Mouse (Mus musculus): ENCODE data around the gene Cilp2.

The Cilp2 gene

DNA sequence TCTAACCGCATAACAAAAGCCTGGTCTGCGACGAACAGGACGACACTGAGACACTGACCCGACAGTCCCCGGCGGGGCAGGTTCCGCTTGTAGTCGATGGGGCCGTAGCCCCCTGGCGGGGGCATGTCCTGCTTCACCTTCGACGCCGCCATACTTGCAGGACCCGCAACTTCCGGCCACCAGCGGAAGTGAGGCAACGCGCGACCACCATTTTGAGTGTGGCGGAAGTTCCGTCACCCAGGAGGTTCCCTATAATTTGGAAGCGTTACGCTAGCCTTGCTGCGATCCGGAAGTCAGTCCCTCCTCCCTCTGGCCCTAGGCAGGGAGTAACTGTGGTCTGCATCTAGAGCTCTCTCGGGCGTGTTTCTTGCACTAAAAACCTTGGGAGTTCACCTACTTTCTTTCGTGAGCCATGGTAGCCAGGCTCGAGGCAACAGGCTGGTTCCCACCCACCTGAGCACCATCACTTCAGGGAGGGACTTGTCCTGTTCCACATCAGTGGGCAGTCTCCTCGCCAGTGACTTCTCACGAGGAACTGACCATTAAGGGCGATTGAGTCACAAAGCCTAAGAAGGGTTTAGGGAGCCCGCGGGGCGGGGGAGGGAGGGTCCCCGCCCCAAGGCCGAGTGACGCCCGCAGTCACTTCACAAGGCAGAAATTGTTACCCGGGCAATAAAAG lies 14.1 kb upstream of the Cilp2 start:
- DNase-seq: peak; percentile 97

DNA sequence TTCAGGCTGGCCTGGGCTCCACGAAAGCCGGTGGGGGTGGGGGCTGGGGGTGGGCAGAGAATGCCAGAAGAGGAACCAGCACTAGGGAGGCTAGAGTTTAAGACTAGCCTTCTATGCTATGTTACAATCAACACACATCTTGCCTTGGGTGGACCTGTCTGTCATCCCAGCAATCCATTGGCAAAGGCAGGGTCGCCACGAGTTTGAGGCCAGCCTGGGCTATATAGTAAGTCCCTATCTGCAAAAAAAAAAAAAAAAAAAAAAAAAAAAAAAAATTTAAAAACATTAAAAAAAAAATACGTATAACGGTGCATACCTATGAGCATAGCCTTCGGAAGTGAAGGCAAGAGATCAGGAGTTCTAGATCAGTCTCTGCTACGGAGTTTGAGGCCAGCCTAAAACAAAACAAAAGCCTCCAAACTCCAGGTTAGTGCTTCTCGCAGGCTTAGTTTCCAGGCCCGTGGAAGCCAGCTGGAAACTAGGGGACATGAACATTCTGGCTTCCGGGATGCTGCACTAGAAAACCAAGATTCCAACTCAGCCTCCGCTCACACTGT lies 13.5 kb upstream of the Cilp2 start:
- DNase-seq: no peak

DNA sequence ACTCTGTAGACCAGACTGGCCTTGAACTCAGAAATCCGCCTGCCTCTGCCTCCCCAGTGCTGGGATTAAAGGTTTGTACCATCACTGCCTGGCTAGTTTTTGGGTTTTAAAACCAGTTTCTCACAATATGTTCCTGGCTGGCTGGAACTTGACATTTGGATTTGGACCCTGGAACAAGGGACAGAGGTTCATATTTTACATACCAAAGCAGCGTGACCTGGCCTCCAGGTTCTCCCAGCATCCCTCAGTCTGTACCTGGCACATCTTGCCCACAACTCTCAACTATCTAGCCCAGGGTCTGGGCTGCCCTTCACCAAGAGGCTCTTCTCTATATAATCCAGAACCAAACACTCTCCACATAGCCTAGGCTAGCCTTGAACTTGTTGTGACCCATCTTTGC lies 12.4 kb upstream of the Cilp2 start:
- DNase-seq: no peak

DNA sequence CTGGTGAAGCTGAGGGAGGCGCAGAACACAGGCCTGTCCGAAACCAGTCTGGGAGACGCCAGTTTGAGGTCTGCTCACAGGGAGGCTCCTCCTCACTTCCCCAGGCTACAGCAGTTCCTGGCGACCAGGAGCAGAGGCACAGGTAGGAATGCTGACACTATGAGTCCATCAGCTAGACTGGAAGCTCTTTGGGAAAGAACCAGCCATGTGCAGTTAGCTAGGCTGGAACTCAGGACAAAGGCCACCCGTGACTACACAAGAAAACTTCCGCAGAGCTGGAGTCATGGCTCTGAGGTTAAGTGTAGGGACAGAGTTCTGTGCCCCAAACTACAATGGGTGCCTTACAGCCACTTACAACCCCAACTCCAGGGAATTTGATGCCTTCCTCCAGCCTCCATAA lies 10.4 kb upstream of the Cilp2 start:
- no peak for DNase-seq

DNA sequence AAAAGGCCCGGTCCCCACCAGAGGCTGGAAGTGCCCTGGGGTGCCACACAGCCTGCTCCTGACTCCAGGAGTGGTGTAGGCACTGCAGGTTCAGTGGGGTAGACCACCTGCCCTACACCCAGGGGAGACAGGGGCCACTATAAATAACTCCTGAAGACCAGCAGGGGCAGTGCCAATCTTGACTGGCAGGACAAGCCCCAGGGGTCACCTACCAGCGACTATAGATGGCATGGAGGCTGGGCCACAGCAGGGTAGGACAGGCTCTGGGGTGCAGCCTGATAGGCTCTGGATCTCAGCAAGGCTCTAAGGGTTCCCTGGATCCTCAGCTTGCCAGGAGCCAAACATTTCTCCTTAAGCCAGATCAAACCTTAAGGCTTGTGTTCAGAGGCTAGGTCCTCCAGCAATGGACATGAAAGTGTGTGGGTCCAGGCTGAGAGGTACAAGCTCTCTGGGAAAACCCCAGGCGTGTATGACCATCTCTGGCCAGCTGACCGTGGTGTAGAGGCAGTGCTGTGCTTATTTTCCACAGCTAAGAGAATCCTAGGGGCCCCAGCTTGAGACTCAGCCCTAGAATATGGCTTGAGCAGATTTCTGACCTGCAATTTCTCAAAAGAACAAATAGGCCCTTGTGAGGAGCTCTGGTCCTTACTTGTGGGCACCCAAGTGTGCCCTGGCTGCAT lies 8.4 kb upstream of the Cilp2 start:
- DNase-seq: no peak

DNA sequence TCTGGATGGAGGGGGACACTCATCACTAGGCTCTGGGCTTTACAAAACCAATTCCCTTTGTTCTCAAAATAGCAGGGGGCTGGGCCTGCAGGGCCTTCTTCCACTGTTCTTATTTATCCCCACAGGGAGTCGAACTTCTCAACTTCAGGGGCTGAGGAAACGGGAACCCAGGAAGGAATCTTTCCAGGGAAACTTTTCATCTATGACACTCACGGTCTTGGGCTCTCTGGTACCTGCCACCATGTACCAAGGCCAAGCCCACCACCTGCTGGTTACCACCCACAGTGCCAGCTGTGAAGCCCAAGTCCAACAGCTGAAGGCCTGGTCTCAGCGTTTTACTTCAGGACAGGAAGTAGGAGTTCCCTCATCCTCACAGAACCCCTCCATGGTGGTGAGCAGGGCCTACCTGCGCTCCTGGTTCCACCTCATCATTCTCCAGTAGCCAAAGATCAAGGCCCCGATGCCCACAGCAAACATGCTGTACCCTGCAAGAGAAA lies 7.4 kb upstream of the Cilp2 start:
- no peak for DNase-seq

DNA sequence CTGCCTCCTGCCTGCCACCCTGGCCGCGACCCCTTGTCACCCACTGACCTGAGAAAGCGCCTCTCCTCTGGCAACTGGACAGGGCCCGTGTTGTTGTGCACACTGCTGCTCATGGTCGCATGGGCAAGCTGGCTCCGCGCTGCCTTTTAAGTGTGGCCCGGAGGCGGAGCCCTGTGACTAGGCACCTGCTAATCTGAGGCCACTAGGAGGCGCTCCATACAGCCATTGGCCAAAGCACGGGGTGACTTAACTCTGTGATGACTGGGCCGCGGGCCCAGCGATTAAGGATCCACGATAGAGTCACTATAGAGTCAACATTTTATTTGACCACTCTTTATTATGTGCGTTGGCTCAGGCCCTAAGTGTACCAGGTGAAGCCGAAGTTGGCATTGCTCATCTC lies 6.4 kb upstream of the Cilp2 start:
- DNase-seq: peak; percentile 56

DNA sequence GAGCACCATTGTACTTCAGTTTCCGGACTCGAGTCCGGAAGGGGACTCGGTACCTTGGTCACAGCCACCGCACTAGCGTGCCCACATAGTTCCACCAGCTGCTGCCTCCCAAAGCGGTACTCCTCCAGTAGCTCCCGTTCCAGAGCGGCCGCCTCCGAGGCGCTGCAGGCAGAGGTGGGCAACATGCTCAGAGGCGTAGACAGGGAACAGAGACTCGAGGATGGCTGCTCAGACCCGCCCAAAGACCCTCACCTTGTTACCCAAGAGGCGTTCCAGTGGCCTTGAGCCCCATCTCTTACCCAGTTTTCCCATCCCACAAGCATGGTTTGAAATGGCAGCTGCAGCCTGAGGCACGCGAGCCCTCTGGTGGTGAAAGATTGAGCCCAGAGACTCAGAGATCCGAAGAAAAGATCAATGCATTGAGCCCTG lies 3.3 kb upstream of the Cilp2 start:
- peak; percentile 53 for DNase-seq

DNA sequence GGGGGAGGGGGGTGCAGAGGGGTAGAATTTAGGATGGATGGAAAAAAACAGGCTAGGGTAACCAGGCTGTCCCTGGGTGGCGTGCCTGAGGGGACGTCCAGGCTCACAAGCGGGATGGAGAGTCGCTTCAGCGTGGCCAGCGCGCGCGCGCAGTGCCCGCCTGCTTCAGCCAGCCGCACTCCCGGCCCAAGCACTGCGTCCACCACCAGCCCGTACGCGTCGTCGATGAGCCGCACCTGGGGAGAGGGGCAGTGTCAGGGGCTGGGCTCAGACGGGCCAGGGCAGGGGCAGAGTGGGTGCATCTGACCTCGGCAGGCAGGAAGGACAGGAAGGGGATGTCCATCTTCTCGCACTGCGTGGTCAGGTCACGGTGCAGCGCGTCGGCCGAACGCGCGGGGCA lies 1.4 kb upstream of the Cilp2 start:
- DNase-seq: no peak

DNA sequence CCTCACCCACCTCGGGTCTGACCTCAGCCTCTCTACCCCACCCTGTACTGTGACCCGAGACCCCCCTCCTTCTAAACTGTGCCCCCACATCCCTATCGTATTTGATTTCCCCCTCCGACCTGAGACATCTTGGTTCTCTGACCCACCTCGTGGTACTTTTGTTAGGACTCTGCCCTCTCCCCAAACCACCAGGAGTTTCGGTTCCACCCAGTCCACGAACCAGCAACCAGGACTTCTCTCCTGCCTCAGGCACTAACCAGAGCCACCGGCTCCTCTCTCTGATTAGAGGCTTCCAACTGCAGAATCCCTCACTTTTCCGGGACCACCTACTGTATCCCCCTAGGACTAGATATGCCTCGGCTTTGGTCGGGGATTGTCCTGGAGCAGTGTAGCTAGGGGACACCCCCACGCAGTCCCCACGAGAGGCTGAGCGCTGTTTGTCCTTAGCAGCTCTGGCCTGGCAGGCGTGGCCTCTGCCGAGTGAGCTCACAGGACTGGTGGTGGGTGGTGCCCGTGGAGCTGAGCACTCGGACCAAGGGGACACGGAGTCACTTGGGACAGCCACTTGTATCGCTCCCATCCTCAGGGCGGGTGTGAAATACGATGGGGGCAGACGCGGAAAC lies 868 bp upstream of the Cilp2 start:
- no peak for DNase-seq

DNA sequence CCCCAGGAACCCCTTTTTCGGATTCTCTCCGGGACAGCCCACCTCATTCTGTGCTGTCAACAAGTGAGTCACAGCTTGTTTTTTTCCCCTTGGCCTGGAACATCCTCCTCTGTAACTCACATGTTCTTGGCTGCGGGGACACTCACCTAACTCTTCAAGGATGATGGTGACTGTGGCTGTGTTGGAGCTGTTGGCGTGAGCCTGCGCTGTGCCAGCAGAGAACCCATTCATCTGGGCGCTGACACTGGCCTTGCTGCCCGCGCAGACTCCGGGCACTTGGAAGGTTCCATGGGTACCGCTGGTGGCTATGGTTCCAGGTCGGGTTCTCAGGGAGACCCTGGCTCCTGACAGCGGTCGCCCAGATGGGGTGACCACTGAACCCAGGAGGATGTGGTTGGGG lies 3.3 kb downstream of the Cilp2 start:
- DNase-seq: no peak

DNA sequence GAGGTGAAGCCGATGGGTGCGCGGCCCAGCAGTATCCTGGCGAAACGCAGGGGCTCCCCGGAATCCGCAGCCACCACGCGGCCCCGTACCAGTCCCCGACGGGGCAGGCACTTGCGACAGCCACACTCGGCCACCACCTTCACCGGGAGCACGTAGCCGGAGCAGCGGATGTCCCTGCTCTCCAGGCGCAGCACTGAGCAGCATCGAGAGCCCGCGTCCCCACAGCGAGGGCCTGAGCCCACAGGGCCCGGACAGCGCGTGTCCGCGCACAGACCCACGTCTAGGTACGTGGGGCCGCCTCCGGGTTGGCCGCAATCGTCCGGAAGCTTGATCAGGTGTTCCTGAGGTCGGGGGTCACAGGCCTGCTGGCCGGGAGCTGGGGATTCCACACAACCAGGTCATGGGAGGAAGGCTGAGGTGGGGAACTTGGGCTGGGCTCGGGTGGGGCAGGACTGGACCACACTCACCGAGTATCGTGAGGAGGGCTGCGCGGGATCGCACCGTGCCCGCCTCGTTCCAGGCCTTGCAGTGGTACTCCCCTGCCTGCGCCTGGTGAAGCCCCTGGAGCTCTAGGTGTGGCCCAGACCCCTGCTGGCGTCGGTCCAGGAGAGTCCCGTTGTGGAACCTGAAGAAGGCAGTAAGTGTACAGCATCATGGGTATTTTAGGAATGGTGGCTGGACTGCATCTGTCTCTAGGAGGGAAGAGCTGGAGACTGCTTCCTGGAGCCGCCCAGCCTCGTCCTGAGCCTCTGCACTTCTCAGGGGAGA lies 4.5 kb downstream of the Cilp2 start:
- DNase-seq: no peak

DNA sequence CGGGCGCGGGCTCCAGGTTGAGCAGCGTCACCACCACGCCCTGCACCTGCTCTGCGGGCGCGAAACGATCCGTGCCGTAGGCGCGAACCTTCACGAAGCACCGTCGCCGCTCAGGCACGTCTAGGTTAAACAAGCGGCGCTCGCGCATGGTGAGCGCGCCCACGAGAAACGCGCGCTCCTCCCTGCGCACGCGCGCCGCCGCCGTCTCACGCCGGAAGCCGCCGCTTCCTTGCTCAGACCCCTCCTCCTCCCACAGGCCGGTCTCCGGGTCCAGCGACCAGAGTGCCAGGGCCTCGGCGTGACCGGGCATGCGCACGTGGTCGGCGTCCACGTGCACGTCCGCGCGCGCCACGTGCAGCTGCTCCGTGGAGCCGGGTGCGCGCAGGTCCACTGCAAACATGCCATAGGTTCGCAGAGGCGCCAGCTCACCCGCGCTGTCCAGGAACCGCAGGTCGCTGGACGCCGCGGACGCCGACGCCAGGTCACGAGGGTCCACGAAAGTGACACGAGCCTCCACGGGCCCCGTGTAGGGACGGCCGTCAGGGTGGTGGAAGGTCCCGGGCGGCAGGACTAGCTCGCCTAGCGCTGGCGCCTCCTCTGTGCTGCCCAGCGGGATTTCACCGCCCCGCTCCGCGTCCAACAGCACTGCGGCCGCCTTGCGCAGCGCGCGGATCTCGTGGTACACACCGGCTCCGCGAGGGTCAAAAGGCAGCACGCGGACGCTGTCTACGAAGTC lies 5.3 kb downstream of the Cilp2 start:
- DNase-seq: peak; percentile 88

DNA sequence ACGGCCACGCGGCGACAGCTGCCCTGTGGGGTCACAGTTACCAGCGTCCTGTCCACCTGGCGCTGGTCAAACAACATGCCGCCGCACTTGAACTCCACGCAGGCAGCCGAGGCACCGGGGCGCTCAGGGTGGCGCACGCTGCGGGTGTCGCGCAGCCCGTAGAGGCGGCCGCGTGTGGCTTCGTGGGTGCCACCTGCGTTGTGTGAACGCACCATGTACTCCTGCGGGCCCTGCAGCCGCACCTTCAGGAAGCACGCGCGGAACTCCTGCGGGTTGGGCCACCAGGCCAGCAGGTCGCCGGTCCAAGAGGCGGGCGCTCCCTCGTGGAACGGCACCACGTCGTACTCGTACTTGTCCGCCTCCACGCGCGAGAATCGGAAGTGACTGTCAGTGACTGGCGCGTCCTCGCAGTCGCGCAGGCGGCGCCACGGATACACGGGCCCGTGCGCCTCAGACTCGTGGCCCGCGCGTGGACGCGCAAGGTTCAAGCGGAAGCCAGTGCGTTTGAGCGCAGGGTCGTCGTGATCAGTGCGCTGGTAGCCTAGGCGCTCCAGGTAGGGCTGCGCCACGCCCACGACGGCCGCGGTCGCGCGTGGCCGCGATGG lies 6.1 kb downstream of the Cilp2 start:
- no peak for DNase-seq

DNA sequence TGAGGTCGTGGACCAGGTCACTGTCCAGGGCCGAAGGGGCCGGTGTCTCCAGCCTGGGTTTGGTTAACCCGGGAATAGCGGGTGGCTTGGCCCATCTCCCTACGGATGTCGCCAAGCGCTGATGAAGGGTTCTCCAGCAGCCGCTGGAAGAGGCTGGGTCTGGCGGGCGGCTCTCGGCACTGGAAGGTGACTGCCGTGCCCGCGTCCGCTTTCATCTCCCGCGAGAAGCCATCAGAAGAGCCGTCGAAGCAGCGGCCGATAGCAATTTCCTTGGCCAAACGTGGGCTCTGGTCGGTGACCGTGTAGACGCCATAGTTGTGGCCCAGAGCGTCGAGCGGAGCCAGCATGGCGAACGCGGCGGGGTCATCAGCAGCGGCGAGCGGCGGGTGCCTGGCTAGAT lies 6.6 kb downstream of the Cilp2 start:
- no peak for DNase-seq

DNA sequence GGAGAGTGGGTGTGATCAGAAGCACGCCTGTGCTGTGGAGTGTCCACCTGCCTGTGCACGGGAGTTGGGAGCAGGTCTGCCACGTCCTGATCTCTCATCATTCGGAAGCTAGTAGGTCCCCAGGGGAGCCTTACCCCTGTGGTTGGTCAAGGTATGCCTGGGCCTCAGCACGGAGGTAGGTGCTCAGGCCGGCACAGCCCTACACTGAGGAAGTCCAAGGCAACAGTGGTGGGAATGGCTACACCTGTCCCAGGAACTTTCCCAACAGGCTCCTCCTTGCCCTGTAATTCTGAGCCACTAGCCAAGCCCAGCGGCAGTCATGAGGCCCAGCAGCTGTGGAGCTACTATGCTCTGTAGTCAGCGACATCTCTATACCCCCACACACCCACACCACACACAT lies 7.8 kb downstream of the Cilp2 start:
- DNase-seq: no peak

DNA sequence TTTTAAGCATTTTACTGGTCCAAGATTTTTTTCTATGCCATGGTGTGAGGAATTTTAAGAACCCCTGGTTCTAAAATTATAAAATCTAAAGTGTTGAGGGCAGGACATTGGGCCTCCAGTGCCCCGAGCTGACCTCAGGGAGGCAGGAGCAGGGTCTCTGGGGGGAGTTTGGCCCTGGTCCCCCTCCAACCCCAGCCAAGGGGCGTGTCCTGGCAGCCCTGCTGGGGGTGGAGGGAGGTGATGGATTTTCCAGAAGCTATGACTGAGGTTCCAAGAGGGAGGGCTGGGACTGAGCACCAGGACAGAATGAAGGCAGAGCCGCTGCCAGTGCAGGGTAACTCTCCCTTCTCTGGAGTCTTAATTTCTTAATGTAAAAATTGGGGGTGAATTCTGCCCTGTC lies 9.5 kb downstream of the Cilp2 start:
- DNase-seq: no peak

DNA sequence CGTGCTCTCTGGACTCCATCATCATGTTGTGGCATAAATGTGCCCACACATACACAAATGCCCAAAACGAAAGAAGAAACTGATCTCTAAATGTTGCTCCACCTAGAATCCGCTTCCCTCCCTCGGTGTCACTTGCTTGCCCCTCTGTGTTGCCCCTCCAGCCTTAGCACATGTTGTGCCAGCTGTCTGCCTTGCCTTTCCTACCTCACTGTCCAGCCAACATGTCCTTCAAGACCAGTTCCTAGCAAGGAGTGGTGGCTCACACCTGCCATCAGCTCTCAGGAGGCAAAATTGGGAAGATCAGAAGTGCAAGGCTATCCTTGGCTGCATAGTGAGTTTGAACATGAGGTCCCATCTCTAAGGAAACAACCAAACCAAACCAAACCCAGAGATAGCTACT lies 10.1 kb downstream of the Cilp2 start:
- DNase-seq: no peak

DNA sequence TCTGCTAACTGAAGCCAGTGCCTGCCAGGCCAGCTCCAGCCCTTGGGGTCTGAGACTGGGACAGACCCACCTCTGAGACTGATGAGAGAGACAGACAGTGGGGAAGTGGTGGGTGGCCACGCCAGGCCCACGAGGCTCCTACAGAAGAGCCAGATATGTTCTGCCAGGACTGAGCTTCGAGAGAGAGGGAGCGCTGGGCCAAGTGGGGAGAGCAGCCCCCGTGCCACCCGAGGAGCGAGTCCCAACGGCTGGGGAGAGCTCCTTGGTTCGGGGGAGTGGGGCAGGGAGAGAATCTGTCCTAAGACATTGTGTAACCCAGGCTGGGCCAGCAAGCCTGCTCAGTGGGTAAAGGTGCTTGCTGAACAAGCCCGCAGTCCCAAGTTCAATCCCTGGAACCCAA lies 10.5 kb downstream of the Cilp2 start:
- DNase-seq: no peak

DNA sequence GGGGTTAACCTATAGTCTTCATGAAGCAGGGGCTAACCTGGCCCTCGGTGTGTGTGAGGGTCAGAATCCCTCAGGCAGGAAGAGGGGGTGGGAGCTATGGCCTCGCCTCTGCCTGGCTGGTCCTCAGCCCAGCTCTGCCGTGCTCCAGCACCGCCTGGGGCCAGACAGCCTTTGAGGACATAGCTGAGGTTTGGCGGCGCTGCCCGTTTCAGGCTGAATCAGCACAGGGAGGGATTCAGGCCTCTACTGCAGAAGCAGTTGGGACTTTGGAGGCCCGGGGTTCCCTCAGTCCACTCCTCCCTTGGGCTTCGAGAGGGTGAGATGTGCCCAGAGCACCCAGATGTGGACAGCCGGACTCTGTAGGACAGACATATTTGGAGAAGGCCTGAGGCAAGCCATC lies 11.4 kb downstream of the Cilp2 start:
- DNase-seq: no peak

DNA sequence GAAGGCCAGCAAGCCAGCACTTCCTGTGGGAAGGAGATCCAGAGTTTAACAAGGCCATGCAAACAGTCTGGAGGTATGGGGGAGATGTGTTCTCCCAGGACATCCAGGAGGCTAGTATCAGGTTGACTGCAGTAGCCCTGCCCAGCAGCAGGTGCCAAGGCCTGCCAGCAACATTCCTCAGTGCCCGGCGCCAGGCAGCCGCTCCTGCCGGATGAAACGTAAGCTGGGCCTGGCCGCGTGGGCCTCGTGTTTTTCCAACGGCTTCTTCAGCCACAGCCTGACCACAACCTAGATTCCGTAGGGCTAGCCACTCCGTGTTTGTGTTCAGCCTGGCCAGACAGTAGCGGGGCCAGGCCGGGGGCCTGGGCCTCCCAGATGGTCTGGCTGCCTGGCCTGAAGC lies 12.8 kb downstream of the Cilp2 start:
- no peak for DNase-seq

DNA sequence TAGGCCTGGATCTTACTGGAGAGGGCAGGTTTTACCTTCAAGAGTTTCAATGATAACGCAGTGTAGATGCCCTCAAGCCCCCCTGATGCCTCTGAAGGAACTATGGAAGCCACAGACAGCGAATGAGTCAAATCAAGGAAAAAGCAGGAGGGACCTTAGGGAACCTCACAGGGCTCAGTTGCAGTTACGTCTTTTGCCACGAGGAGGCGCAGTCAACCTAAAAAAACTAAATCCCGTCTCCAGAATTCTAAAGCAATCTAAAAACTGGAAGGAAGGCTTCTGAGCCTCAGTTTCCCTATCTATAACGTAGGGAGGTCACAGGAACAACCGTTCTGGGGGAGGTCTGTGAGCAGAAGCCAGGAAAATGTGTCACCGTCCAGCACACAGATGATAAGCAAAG lies 13.3 kb downstream of the Cilp2 start:
- peak; percentile 64 for DNase-seq

Measured in kidney, postnatal 14 days (tissue).